Mouse (Mus musculus): ENCODE data around the gene 1700020N01Rik.

DNA sequence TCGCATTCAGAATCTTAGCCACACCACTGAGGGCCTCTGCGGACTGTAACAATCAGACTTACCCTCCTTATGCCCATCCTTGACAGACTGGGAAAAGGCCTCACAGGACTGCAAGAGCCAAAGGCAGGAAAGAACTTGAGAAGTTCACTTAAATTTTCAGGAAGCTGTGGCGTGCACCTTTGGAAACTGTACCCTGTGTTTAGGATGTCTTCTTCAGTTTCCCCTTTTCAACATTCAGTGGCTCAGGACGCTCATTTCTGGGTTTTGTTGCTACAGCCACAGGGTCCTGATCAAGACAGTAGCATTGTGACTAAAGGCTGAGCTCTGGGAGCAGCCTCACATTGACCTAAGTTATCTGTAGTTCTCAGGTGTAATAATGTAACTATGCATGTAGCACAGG is 48.2 kb upstream of the 1700020N01Rik start:
- no peak for TF ChIP-seq GATA1 (IDR thresholded peaks at IDR 0.05; ENCODE audit: borderline replicate concordance, low read length)
- no peak for TF ChIP-seq CTCF (IDR thresholded peaks at IDR 0.05; ENCODE audit: low read depth, low read length)
- no peak for TF ChIP-seq POLR2AphosphoS5 (IDR thresholded peaks at IDR 0.05; ENCODE audit: insufficient replicate concordance, low read depth, low read length)
- TF ChIP-seq GATA2 (IDR thresholded peaks at IDR 0.05; ENCODE audit: borderline replicate concordance, low read depth, low read length), result no peak

All from G1E (cell line).